Mouse (Mus musculus): Measurements from ENCODE around the gene 1700007K13Rik.

The 1700007K13Rik gene

DNA sequence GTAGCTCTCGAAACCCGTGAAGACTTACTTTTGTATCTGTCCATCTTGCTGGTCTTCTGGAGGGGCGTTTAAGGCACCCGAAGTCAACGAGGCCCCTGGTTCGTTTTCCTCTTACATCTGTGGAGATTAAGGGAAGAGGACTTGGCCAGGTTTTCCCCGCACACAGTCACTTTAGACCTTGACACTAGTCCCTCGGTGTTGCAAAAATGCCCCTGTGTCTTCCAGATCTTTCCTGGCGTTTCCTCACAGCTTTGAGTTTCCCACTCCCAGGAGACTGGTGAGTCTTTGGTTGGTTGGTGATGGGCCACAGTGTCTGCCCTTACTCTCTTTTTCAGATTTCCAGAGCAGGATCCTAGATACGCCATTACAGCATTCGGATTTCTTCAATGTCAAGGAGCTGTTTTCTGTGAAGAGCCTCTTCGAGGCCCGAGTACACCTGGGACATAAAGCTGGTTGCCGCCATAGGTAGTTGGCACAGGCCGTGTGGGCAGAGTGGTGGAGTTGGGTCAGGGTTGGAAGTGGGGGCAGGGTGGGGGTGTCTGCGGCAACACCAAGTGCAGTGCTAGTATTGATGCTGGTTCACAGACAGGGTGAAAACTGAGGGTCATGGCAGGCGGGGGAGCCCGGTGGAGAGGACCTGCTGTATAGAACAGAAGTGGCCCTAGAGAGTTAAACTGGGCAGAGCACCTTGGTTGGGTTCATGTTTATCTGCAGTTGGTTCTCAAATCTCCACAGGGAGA lies 2.5 kb upstream of the 1700007K13Rik start:
- no peak for DNase-seq

GRCm38 (mm10) chr2:28467860-28468485 lies 1.8 kb upstream of the 1700007K13Rik start, which contains the start of gene Mrps2:
Gene Mrps2, plus strand, starts transcription at chr2:28468066.
- peak; percentile 86 for DNase-seq

- no peak for DNase-seq
Measured at GRCm38 (mm10) chr2:28464919-28465318, 1.2 kb downstream of the 1700007K13Rik start.

DNA sequence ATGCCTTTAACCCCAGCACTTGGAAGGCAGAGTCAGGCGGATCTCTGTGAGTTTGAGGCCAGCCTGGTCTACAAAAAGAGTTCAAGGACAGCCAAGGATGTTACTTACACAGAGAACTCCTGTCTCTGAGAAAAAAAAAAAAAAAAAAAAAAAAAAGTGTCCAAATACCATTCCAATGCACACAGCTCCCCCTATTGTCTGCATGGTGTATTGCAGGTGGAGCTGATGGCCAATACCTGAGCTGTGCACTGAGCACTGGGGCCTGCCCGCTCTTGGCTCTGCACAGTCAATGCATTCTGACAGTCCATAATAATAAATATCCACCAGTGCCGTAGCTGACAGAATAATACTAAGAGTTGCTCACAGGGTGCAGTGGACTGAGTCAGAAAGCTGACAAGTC lies 2.2 kb downstream of the 1700007K13Rik start:
- DNase-seq = peak; percentile 80

- no peak for DNase-seq
Measured at GRCm38 (mm10) chr2:28456616-28457015, 9.5 kb downstream of the 1700007K13Rik start.

GRCm38 (mm10) chr2:28453539-28453938 lies 12.6 kb downstream of the 1700007K13Rik start:
- DNase-seq = no peak

- no peak for DNase-seq
Measured at GRCm38 (mm10) chr2:28451663-28452062, 14.5 kb downstream of the 1700007K13Rik start.

GRCm38 (mm10) chr2:28447315-28447670 lies 18.8 kb downstream of the 1700007K13Rik start:
- no peak for DNase-seq

DNA sequence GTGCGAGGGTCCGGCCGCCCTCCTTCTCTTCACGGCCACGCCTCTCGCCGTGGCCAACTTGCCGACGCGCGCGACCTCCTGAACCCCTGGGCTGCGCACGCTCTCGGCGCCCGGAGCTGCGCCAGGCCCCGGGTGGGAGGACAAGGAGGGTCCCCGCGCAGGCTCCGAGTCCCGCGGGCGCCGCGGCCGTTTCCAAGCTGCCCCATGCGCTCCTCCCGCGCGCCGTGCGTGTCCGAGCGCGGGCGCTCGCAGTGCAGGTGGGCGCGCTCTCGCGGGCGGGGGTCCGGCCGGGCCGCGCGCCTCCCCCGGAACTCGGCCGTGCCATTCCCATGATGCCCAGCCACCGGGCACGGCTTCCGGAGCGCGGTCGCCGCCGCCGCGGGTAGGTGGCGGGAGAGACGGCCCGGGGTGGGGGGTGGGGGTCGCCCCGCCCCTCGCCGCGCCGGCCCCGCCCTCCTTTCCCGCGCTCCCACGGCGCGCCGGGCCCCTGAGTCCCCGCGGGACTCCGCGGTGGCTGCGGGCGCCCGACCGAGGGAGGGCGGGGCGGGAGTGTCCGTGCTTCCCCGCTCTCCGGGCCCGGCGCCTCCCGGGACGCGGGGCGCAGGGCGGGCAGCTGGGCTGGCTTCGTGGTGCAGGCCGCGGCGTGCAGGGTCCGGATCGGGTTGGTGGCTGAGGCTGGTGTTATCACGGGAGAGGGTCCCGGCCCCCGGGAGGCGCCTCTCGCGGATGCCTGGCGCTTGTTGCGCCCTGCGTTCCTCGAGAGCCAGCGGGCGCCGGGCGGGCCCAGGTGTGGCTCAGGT lies 19.4 kb downstream of the 1700007K13Rik start, which contains the start of gene Ppp1r26:
Gene Ppp1r26 (plus strand): TSS at position 286 of the 800 bp plus-strand sequence.
- DNase-seq = peak; percentile 62

- no peak for DNase-seq
Measured at GRCm38 (mm10) chr2:28446181-28446514, 20.0 kb downstream of the 1700007K13Rik start.

- no peak for DNase-seq
Measured at GRCm38 (mm10) chr2:28445082-28445481, 21.1 kb downstream of the 1700007K13Rik start.

DNA sequence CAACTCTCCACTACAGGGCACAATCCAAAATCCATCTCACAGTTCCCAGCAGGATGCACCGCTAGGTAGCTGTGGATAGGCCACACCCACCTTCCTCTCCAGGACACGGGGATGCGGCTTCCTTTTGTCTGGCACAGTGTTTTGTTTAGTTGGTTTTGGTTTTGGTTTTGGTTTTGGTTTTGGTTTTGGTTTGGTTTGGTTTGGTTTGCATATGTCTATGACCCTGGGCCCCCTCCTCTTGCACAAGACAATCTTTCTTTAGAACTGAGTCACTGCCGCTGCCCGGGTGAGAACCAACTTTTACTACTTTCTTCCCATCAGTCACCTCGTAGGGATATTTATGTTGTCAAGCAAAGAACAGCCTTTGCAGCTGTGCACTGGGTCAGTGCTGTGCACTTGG lies 25.3 kb downstream of the 1700007K13Rik start:
- DNase-seq = no peak

GRCm38 (mm10) chr2:28435401-28435800 lies 30.7 kb downstream of the 1700007K13Rik start:
- DNase-seq = no peak

- DNase-seq = no peak
Measured at GRCm38 (mm10) chr2:28433512-28433911, 32.6 kb downstream of the 1700007K13Rik start.

DNA sequence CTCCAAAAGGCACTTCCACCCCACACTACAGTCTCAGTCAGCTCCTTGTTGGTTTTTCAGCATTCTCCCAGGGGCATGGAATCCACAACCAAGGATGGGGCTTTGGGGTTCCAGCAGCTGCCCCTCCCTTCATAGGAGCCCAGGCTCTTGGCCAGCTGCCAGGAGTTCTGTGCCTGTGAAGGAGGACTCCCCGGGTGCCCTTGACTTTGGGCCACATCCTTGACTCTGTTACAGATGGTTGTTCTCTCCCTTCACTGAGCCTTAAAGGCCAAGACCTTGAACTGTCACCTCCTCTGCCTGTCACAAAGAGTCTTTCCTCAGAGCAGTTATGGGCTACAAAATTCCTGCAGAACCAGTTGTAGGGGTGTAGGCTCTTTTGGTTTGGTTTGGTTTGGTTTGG lies 33.3 kb downstream of the 1700007K13Rik start:
- DNase-seq = peak; percentile 28

DNA sequence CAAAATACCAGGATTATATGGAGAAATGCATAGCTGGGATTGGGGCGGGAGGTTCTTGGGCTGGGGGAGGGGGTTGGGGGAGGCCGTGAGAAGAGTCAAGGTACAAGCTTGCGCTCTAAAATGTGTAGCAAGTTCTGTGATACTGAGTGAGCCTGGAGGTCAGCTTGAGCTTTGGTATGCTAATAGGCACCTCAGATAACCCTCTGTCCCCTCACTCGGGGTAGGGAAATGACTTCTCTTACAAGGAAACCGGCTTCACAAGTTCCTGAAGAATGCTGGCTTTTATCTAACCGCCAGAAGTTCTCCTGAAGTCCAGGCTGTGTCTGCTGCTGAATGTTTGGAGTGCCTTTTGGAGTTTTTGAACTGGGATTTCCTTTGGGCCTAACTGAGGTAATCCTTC lies 35.3 kb downstream of the 1700007K13Rik start:
- DNase-seq = no peak

DNA sequence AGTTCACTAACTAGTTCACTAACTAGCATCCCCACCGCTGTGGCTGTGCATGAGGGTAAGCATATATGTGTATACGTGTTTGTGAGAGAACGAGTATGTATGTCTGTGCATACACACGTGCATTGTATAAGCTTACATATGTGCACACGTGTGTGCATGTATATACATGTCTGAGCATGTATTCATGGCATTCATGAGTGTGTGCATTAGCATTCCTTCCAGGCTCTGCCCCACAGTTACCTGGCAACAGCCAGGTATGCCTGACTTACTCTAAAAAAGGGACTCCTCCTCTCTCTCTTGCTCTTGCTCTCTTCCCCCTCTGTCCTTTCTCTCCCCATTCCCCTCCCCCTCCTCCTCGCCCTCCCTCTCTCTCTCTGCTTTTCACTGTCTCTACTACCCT lies 38.9 kb downstream of the 1700007K13Rik start:
- DNase-seq = no peak

- DNase-seq = peak; percentile 67
Measured at GRCm38 (mm10) chr2:28423167-28423566, 43.0 kb downstream of the 1700007K13Rik start.

- DNase-seq = peak; percentile 90
Measured at GRCm38 (mm10) chr2:28419898-28420297, 46.2 kb downstream of the 1700007K13Rik start.

DNA sequence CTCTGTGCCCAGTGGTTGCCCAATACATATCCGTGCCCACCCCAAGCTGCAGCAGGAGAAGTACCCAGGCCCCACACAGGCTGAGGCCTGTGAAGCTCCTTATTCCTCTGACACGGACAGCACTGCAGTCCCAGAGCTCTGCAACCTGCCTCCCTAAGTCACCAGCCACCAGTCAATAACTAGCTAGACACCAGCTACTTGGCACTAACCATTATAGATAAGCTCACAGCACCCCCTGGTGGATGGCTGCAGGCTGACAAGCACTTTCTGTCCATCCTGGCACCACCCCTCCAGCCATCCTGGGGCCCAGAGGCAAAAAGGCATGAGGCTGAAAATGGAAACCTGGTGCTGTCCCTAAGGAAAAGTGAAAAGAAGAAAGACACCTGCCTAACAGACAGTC lies 48.1 kb downstream of the 1700007K13Rik start:
- DNase-seq = peak; percentile 87

- DNase-seq = no peak
Measured at GRCm38 (mm10) chr2:28416511-28416910, 49.6 kb downstream of the 1700007K13Rik start.

DNA sequence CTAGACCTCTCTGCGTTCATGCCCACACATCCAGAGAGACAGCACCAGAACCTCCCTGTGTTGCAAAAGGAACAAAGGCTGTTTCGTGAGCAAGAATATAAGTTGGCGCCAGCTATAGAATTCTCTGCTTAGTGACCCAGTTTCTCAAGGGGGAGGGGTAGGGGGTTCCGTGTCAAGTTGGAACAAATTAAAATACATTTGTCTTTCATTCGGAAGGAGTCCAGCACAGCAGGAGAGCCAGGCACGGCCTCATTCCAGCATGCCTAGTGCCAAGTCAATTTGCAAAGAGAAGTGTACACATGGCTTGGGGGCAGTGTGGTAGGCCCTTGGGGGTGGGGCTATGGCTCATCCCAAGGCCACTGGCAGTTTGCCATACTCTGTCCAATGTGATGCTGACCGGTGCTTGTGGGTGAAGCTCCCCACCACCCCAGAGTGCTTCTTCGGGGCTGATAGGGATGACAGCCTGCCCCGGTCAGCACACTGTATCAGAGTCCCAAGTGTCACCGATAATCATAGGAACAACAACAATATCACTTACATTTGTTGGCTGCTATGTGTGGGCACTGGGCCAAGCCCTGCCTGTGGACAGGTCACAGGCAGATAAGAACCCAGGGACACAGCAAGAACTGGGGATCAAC lies 50.6 kb downstream of the 1700007K13Rik start:
- DNase-seq = no peak

- no peak for DNase-seq
Measured at GRCm38 (mm10) chr2:28414757-28415137, 51.4 kb downstream of the 1700007K13Rik start.

Measured in kidney, adult 18-20 months (tissue).